Mouse (Mus musculus) yolk sac, embryonic 10.5 days (tissue): ENCODE results near the gene AU015836.
"Not testable (repeated sequence)": the region's sequence is repeated elsewhere in the genome, so short reads cannot be mapped to it uniquely, and the experiment has no call there.

Experiments
- DNase-seq: peaks from one replicate; pipeline ENCODE4 v3.0.0-alpha.2; 2017; ENCODE audit warnings: low spot score

Gene AU015836

GRCm38 (mm10) chrX:93968444-93968843 lies at the start of gene AU015836:
Gene AU015836 (plus strand): TSS chrX:93968659.
- DNase-seq, result peak; percentile 54

GRCm38 (mm10) chrX:93919017-93919416 lies 49.4 kb upstream of the AU015836 start:
- DNase-seq, result no peak

- DNase-seq, result no peak
Measured at GRCm38 (mm10) chrX:93928379-93928778, 40.1 kb upstream of the AU015836 start.

- peak; percentile 32 for DNase-seq
Measured at GRCm38 (mm10) chrX:93928794-93929193, 39.7 kb upstream of the AU015836 start.

GRCm38 (mm10) chrX:93931694-93932093 lies 36.8 kb upstream of the AU015836 start:
- DNase-seq, result no peak

GRCm38 (mm10) chrX:93956727-93957126 lies 11.7 kb upstream of the AU015836 start:
- no peak for DNase-seq

- no peak for DNase-seq
Measured at GRCm38 (mm10) chrX:93958502-93958901, 10.0 kb upstream of the AU015836 start.

GRCm38 (mm10) chrX:93980341-93980740 lies 11.9 kb downstream of the AU015836 start:
- no peak for DNase-seq

GRCm38 (mm10) chrX:93982193-93982592 lies 13.7 kb downstream of the AU015836 start:
- DNase-seq, result no peak

- not testable (repeated sequence) for DNase-seq
Measured at GRCm38 (mm10) chrX:93985096-93985495, 16.6 kb downstream of the AU015836 start.

GRCm38 (mm10) chrX:94006991-94007390 lies 38.5 kb downstream of the AU015836 start:
- no peak for DNase-seq

- no peak for DNase-seq
Measured at GRCm38 (mm10) chrX:94009442-94009841, 41.0 kb downstream of the AU015836 start.

GRCm38 (mm10) chrX:94011656-94012173 lies 43.3 kb downstream of the AU015836 start:
- DNase-seq, result no peak

- peak; percentile 32 for DNase-seq
Measured at GRCm38 (mm10) chrX:94012479-94013167, 44.2 kb downstream of the AU015836 start.

- no peak for DNase-seq
Measured at GRCm38 (mm10) chrX:94016891-94017290, 48.4 kb downstream of the AU015836 start.

GRCm38 (mm10) chrX:94022264-94022874 lies 53.9 kb downstream of the AU015836 start:
- no peak for DNase-seq
